Mouse (Mus musculus) ES-Bruce4 (cell line): Measurements from ENCODE around the gene Dnlz.

Source experiments
- CTCF ChIP-seq: IDR thresholded peaks from one replicate; pipeline ENCODE4 v1.8.1; 2011; ENCODE audit warnings: low read depth, low read length
- EP300 ChIP-seq: IDR thresholded peaks from 2 replicates; pipeline ENCODE4 v1.6.1; 2011; ENCODE audit warnings: low read depth, low read length; ENCODE audit not compliant: insufficient read depth
- POLR2A ChIP-seq: IDR thresholded peaks from one replicate; pipeline ENCODE4 v1.8.1; 2011; ENCODE audit warnings: low read length; ENCODE audit not compliant: insufficient read depth

DNA sequence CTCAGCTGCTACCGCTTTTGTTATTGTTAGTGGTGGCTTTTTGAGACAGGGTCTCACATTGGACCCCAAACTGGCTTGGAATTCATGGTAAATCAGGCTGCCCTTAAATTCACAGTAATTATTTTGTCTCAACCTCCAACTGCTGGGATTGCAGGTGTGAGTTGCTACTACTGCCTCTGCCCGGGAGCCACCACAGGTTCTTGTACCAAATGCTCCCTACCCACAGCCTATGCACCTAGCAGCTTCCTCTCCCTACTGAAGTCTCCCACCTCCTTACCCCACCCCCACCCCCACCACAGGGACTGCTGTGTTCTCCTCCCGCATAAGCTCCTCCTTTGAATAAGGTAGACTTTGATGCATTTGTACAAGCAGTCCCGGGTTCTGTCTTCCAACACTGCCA, 4.3 kb upstream of the Dnlz start:
- TF ChIP-seq CTCF (no peak), POLR2A (no peak), EP300 (no peak)
